Mouse (Mus musculus) thymus, postnatal 36 days (tissue): ENCODE measurements around the gene Cog5.
A peak's percentile ranks its signal among the peaks of the same experiment; 100 is the strongest.

Source experiments
- DNase-seq, 2 experiments: peaks; one replicate each; pipeline ENCODE4 v3.0.0; 2022; ENCODE audit warnings: mixed read lengths in 2 of 2

The Cog5 gene

GRCm38 (mm10) chr12:31712233-31712632, 57.6 kb downstream of the Cog5 start:
- DNase-seq = no peak

- DNase-seq = no peak
Measured at GRCm38 (mm10) chr12:31712727-31713126, 58.1 kb downstream of the Cog5 start.

GRCm38 (mm10) chr12:31713600-31713999, 58.9 kb downstream of the Cog5 start, which contains the start of gene Gpr22:
TSS of gene Gpr22 (minus strand) at chr12:31713947.
- DNase-seq = no peak

- no peak for DNase-seq
Measured at GRCm38 (mm10) chr12:31714070-31714469, 59.4 kb downstream of the Cog5 start.

DNA sequence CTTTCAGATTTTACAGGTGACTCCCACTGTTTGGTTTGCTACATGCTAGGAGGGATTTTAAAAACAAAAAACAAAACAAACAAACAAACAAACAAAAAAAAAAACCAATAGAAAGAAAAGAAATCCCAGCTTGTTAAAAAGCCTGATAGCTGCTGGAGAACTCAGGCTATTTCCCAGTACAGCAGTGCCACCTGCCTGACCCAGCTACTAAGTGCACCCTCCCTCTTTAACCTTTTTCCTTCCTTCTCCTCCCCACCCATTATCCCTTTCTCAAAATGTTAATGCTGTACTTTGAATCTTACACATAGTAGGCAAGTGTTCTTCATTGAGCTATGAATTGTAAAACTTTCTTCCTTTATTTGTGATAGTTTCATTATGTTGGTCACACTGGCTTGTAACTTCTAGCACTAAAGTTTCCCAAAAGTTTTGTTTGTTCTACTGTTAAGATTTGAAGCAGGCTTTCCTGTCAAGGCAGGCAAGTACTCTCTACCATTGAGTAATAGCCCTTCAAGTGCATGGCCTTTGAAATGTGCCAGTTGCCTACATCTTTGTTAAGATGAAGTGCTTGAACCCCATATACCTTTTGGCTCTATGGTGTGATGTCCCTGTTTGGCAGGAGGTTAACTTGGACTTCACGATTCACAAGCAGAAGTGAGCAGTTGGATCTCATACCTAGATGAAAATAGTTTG, 65.1 kb downstream of the Cog5 start:
- no peak for DNase-seq

DNA sequence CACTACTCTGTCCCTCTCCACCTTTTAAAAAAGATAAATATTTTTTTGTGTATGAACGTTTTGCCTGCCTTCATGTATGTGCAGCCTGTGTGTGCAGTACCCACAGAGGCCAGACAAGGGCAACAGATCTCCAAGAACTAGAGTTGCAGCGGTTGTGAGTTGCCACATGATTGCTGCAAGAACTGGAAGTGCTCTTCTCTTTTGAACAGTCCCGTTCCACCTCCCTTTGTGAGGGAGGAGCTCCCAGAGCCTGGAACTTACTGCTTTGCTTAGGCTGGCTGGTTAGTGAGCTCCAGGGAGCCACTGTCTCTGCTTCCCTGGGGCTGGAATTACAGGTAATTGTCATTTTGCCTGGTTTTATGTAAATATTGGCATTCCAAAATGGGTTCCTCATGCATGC, 69.9 kb downstream of the Cog5 start:
- DNase-seq = no peak

GRCm38 (mm10) chr12:31725511-31726275, 71.0 kb downstream of the Cog5 start:
- no peak for DNase-seq

DNA sequence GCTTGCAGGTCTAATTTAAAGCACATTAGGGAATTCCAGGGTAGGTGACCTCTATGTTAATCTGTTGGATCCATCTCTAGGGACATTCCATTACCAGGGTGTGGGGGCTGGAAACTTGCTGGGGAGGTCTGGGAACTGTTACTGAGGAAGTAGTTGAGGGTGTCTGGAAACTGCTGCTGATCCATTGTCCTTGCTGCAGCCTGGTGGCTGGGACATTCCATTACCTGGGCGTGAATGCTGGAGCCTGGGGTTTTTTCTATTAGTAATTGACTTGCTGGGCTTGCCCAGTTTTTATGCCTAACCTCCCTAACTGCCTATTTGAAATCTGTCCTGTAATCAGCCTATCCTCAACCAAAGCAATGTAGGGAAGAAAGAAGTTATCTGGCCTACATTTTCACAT, 72.0 kb downstream of the Cog5 start:
- DNase-seq = no peak

- DNase-seq = no peak
Measured at GRCm38 (mm10) chr12:31730126-31730525, 75.5 kb downstream of the Cog5 start.

DNA sequence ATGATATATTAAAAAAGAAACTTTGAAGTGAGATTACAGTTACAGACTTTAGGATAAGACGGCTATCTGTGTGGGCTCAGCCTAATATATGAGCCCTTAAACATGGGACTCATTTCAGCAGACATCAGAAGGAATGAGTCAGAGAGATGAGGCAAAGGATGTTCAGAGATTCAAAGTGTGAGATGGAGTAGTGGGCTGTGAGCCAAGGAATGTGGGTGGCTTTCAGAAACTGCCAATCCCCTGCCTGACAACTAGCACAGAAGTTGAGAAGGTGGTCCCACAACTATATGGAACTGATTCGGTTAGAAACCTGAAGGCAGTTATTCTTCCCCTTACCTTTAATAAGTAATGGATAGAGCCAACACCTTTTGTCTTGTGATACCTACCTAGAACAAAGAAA, 79.9 kb downstream of the Cog5 start:
- no peak for DNase-seq

GRCm38 (mm10) chr12:31747301-31747700, 92.6 kb downstream of the Cog5 start:
- DNase-seq = no peak

- no peak for DNase-seq
Measured at GRCm38 (mm10) chr12:31749846-31750245, 95.2 kb downstream of the Cog5 start.

- DNase-seq = no peak
Measured at GRCm38 (mm10) chr12:31754465-31754864, 99.8 kb downstream of the Cog5 start.

- peak; percentile 7 to 26 for DNase-seq
Measured at GRCm38 (mm10) chr12:31755885-31756755, 101.5 kb downstream of the Cog5 start.

DNA sequence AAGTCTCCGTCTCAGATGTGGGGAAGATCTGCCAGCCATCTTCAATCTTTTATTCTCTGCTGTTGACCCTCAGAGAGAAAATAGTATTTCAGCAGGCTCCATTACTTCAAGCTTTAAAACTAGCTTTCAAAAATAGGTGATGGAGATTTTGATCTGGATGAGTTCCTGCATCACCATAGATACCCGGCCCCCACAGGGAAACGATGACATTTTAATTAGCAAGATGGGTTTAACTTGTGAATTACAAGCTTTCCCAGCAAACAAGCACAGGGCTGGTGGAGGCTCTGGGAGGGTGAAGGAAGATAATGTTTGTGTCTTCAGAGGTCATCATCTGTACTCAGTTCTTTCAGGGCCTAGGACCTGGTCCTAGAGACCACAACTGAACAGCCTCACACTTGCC, 118.9 kb downstream of the Cog5 start:
- DNase-seq = no peak

- DNase-seq = no peak
Measured at GRCm38 (mm10) chr12:31784291-31784690, 129.6 kb downstream of the Cog5 start.

- no peak for DNase-seq
Measured at GRCm38 (mm10) chr12:31788530-31788929, 133.9 kb downstream of the Cog5 start.

GRCm38 (mm10) chr12:31806410-31807154, 151.9 kb downstream of the Cog5 start:
- no peak for DNase-seq

DNA sequence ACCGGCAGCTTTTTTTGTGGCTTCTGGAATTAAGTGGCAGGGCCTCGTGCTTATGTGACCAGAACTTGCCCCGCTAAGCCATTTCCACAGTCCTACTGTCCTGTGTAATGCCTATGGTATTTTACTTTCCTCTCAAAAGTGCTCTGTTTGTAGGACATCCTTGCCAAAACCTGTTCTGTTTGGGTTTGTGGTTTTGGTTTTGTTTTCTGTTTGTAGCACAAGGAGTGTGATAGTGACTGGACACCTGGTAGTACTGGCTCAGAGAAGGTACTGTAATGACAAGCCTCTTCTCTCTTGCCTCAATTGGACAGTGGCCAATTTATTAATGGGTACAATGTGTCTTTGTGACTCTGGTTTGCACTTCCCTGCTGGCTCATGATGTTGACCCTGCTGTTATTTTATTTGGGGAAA, 163.4 kb downstream of the Cog5 start:
- no peak for DNase-seq

DNA sequence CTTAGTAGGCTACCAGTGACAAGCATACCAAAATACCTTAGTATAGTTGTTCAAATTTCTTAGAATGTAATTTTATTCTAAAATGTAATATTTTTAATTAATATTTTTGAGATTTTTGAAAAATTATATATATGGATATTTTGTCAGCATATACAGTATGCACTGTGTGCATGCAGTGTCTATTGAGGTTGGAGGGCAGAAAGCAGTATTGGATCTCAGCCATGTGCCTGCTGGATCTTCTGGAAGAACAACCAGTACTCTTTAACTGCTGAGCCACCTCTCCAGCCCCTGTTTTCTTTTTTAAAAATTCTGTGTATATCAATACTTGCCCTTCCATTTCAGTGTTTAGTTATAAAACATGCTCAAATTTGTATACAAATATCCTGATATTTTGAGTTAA, 164.4 kb downstream of the Cog5 start:
- no peak for DNase-seq

GRCm38 (mm10) chr12:31819520-31819919, 164.9 kb downstream of the Cog5 start:
- DNase-seq = no peak

DNA sequence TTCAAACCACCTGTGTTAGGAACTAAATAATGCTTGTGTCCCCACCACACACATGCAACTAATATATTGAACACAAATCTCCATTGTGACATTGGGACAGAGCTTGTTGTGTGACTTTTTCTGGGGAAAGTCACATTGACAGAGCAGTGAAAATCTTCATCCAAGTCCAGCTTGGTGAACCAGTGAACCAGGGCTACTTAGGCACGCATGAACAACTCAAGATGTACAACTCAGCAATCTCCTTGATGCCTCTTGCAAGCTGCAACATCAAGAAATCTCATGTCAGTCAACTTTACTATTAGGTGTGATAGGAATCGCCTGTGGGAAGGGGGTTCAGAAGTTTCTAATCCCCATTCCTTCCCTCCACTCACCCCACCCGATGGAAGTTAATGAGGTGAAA, 169.0 kb downstream of the Cog5 start:
- DNase-seq = no peak

- no peak for DNase-seq
Measured at GRCm38 (mm10) chr12:31824831-31825230, 170.2 kb downstream of the Cog5 start.
